Mouse (Mus musculus): ENCODE measurements around the gene Evi2b. TPM values are rescaled to one million over a fixed set of nuclear protein-coding genes. Genes with fewer than 3 reads are reported as not detected.

Gene Evi2b
- total and polyA plus RNA-seq, 2 experiments from 2014 or later, result 0.25 TPM; not detected in 1

- H3K4me1 ChIP-seq (ENCODE audit: insufficient read depth, low read length), result no peaks in the 10 kb centered on the region
- no peaks in the 10 kb centered on the region for H3K36me3 ChIP-seq (ENCODE audit: insufficient read depth, low read length)
- TF ChIP-seq CTCF (IDR thresholded peaks at IDR 0.05; ENCODE audit: low read depth), result no peak
- H3K4me3 ChIP-seq (ENCODE audit: low read length), result no peak overlapping the region
- ATAC-seq (no peak), DNase-seq (ENCODE audit: low spot score) (no peak)
- no peak overlapping the region for H3K4me2 ChIP-seq (ENCODE audit: low read depth, low read length)
- no peak overlapping the region for H3K27ac ChIP-seq
- WGBS, result 96% methylated on average over 2 of the region's 2 CpGs
- H3K9me3 ChIP-seq (ENCODE audit: low read length), result no peaks in the 10 kb centered on the region
- no peak overlapping the region for H3K9ac ChIP-seq (replicated peaks; ENCODE audit: low read length)
- H3K27me3 ChIP-seq (ENCODE audit: insufficient read depth, low read length), result no peaks in the 10 kb centered on the region
These were observed 7.8 kb downstream of the Evi2b start for GRCm38 (mm10) chr11:79515798-79516197.

DNA sequence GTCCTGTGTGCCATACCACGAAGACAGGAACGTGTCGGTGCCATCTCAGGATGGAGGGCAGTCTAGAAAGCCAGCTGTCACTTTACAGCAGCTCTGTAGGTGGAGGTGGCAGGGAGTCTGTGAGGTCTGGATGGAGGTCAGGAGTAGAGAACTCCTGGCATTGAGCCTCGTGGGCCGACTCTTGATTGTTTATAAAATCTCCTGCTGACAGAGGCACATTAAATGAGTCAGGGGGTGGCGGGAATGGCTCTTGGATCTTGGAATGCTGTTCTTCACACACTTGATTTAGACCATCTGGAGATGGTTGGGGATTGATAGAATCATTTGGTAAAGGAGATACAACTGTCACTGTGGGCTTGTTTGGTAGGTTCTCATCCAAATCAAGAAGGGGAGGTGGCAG, 8.2 kb downstream of the Evi2b start:
- WGBS, result 59% methylated on average over 6 of the region's 6 CpGs
- no peak for ATAC-seq
- TF ChIP-seq CTCF (IDR thresholded peaks at IDR 0.05; ENCODE audit: low read depth), result no peak

DNA sequence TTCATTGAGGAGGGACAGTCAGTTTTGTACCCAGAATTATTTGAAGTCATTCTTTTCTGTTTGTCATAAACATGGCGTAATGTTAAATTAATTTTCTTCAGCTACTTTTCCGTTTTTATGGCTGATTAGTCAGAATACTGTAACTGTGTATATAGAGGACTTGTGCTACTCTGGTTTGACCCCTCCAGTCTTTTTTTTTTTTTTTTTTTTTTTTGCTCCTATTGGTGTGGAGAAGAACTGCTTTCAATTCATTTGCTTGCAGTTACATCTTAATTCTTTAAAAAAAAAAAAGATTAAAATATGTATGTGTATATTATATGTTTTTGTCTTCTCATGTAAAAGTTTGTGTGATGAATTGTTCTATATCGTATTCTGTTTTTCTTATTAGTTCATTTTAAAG, 11.6 kb downstream of the Evi2b start:
- DNase-seq (ENCODE audit: low spot score), result no peak
- no peak overlapping the region for H3K4me2 ChIP-seq (ENCODE audit: low read depth, low read length)
- no peak overlapping the region for H3K9ac ChIP-seq (replicated peaks; ENCODE audit: low read length)
- no peaks in the 10 kb centered on the region for H3K9me3 ChIP-seq (ENCODE audit: low read length)
- ATAC-seq, result no peak
- H3K36me3 ChIP-seq (ENCODE audit: insufficient read depth, low read length), result no peaks in the 10 kb centered on the region
- no peak overlapping the region for H3K27ac ChIP-seq
- H3K4me1 ChIP-seq (ENCODE audit: insufficient read depth, low read length), result no peaks in the 10 kb centered on the region
- H3K4me3 ChIP-seq (ENCODE audit: low read length), result no peak overlapping the region
- no peak for TF ChIP-seq CTCF (IDR thresholded peaks at IDR 0.05; ENCODE audit: low read depth)
- no peaks in the 10 kb centered on the region for H3K27me3 ChIP-seq (ENCODE audit: insufficient read depth, low read length)
- WGBS, result 92% methylated on average over 3 of the region's 3 CpGs

More for the DNA sequence above, 8.2 kb downstream of the Evi2b start:
- no peak for DNase-seq (ENCODE audit: low spot score)
- H3K9ac ChIP-seq (replicated peaks; ENCODE audit: low read length), result no peak overlapping the region
- H3K9me3 ChIP-seq (ENCODE audit: low read length), result no peaks in the 10 kb centered on the region
- no peaks in the 10 kb centered on the region for H3K36me3 ChIP-seq (ENCODE audit: insufficient read depth, low read length)
- H3K4me1 ChIP-seq (ENCODE audit: insufficient read depth, low read length), result no peaks in the 10 kb centered on the region
- no peak overlapping the region for H3K4me3 ChIP-seq (ENCODE audit: low read length)
- no peak overlapping the region for H3K27ac ChIP-seq
- H3K4me2 ChIP-seq (ENCODE audit: low read depth, low read length), result no peak overlapping the region
- no peaks in the 10 kb centered on the region for H3K27me3 ChIP-seq (ENCODE audit: insufficient read depth, low read length)

GRCm38 (mm10) chr11:79504506-79504905, 19.1 kb downstream of the Evi2b start:
- H3K27me3 ChIP-seq (ENCODE audit: insufficient read depth, low read length), result no peaks in the 10 kb centered on the region
- H3K9me3 ChIP-seq (ENCODE audit: low read length), result no peaks in the 10 kb centered on the region
- no peak overlapping the region for H3K9ac ChIP-seq (replicated peaks; ENCODE audit: low read length)
- 66% methylated on average over 7 of the region's 7 CpGs for WGBS
- no peaks in the 10 kb centered on the region for H3K36me3 ChIP-seq (ENCODE audit: insufficient read depth, low read length)
- TF ChIP-seq CTCF (IDR thresholded peaks at IDR 0.05; ENCODE audit: low read depth), result no peak
- H3K4me3 ChIP-seq (ENCODE audit: low read length), result no peak overlapping the region
- no peak overlapping the region for H3K4me2 ChIP-seq (ENCODE audit: low read depth, low read length)
- H3K4me1 ChIP-seq (ENCODE audit: insufficient read depth, low read length), result 0 out of 2 replicates have a peak, but pooled peaks cover 8% of the 10 kb centered on the region
- ATAC-seq, result no peak
- DNase-seq (ENCODE audit: low spot score), result no peak
- no peak overlapping the region for H3K27ac ChIP-seq

- Histone ChIP-seq H3K27me3 (ENCODE audit: insufficient read depth, low read length) (no peaks in the 10 kb centered on the region), H3K27ac (peak within 1 kb of the TSS; percentile 49), H3K9me3 (ENCODE audit: low read length) (no peaks in the 10 kb centered on the region), H3K4me1 (ENCODE audit: insufficient read depth, low read length) (0 out of 2 replicates have a peak, but pooled peaks cover 8% of the 10 kb centered on the region), H3K4me2 (ENCODE audit: low read depth, low read length) (peak within 1 kb of the TSS; percentile 42), H3K9ac (replicated peaks; ENCODE audit: low read length) (peak within 1 kb of the TSS; percentile 35), H3K4me3 (ENCODE audit: low read length) (peak within 1 kb of the TSS; percentile 19), H3K36me3 (ENCODE audit: insufficient read depth, low read length) (no peaks in the 10 kb centered on the region)
- DNase-seq (ENCODE audit: low spot score), result peak; percentile 70
- TF ChIP-seq CTCF (IDR thresholded peaks at IDR 0.05; ENCODE audit: low read depth), result no peak
- ATAC-seq, result peak; percentile 85; the same call in 1 of the 2 replicates
- WGBS, result 21% methylated on average over 8 of the region's 8 CpGs
These were observed 19.7 kb downstream of the Evi2b start, which contains the start of gene Omg for GRCm38 (mm10) chr11:79503845-79504244. Gene Omg (minus strand): TSS chr11:79504084.

GRCm38 (mm10) chr11:79502917-79503316, 20.6 kb downstream of the Evi2b start:
- Histone ChIP-seq H3K4me1 (ENCODE audit: insufficient read depth, low read length) (0 out of 2 replicates have a peak, but pooled peaks cover 8% of the 10 kb centered on the region), H3K27me3 (ENCODE audit: insufficient read depth, low read length) (no peaks in the 10 kb centered on the region), H3K4me3 (ENCODE audit: low read length) (peak overlapping the region; percentile 19), H3K4me2 (ENCODE audit: low read depth, low read length) (peak overlapping the region; percentile 42), H3K36me3 (ENCODE audit: insufficient read depth, low read length) (no peaks in the 10 kb centered on the region), H3K9ac (replicated peaks; ENCODE audit: low read length) (peak overlapping the region; percentile 15; the same call in 1 of the 2 replicates), H3K9me3 (ENCODE audit: low read length) (no peaks in the 10 kb centered on the region), H3K27ac (peak overlapping the region; percentile 22)
- 18% methylated on average over 2 of the region's 2 CpGs for WGBS
- no peak for TF ChIP-seq CTCF (IDR thresholded peaks at IDR 0.05; ENCODE audit: low read depth)
- DNase-seq (ENCODE audit: low spot score), result peak; percentile 35
- ATAC-seq, result peak; percentile 56; the same call in 1 of the 2 replicates

Measured in hindbrain, postnatal 0 days (tissue).